Mouse (Mus musculus) heart, adult 18-20 months (tissue): ENCODE results near the gene Tmem206. TPM values are rescaled to one million over a fixed set of nuclear protein-coding genes. Genes with fewer than 3 reads are reported as not detected.

Experiments
- DNase-seq, 2 experiments: peaks; one replicate each; pipeline ENCODE4 v3.0.0; 2021 to 2022; ENCODE audit warnings: mixed read lengths in 1 of 2
- total RNA-seq, 2 experiments: library from RNA; stranded (reverse); gene quantifications; 2 replicates each; pipeline ENCODE4 v1.2.3; 2021

The Tmem206 gene
- total RNA-seq, 2 experiments from 2014 or later: 3.1 to 4.0 TPM

DNA sequence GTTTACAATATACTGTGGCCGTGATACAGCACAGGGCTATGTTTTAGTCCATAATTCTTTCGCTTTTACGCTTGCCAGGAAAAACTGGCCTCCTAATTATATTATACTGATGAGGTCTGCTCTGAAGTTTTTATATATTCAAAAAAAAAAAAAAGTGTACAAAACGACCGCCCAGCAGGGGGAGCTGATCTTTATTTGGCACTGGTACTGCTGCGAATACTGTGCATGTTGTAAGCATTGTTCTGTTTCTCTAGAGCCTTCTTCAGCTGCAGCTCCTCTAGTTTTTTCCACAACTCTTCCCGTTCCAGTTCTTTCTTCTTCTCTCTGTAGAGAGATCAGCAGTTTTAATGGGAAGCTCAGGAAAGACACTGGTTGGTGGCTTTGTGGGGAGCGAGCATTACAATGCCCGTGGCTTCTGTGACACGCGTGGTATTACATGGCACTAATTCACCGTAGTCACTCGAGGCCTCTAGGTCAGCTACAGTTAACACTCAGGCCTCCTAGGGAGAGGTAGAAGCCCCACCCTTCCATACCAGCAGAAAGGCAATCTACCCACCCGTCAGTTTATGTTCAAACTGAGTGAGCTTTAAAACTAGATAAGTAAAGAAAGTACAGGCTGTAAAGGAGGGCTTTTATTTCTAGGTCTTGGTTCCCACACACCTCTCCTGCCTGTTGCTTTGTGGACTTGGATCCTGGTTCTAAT is 27.2 kb downstream of the Tmem206 start:
- peak; percentile 31 to 81 for DNase-seq

DNA sequence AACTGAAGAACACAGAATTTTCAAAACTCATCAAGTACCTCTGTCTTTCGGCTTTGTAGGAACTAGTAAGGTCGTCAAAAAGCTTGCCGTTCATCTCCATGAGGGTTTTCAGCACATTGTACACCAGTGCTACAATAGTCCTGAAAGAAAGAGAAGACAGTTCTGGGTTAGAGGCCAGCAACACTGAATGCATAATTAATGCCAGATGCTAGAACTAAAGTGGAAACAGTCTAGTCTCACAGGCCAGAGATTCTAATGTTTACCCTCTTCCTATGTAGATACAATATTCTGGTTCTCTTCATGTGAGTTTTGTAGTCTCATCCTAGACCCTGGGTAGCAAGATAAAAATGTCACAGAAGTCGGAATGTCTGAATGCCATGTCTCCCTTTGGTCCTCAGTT is 28.1 kb downstream of the Tmem206 start:
- DNase-seq: no peak

DNA sequence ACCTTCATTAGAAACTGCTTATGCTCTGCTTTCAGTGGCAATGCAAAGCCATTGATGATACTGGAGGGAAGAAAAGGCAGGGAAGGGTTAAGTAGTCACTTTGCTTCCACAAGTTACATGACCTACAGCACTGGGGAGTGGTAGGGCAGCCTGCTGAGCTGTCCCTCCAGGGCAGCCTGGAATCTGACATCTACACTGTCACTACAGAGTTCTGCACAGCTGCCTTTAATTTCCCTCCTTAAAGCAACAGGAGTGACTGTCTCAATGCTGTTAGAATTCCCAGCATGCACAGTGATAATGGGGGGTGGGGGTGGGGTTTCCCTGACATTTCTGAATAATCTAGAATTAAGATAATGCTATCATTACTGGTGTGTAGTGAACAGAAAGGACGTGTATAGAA is 31.2 kb downstream of the Tmem206 start:
- no peak for DNase-seq

- no peak for DNase-seq
Measured at GRCm38 (mm10) chr1:191359478-191359877, 33.8 kb downstream of the Tmem206 start.

GRCm38 (mm10) chr1:191362412-191362811 is 36.7 kb downstream of the Tmem206 start:
- DNase-seq: no peak

- DNase-seq: peak; percentile 33 to 58
Measured at GRCm38 (mm10) chr1:191364477-191364876, 38.8 kb downstream of the Tmem206 start.

DNA sequence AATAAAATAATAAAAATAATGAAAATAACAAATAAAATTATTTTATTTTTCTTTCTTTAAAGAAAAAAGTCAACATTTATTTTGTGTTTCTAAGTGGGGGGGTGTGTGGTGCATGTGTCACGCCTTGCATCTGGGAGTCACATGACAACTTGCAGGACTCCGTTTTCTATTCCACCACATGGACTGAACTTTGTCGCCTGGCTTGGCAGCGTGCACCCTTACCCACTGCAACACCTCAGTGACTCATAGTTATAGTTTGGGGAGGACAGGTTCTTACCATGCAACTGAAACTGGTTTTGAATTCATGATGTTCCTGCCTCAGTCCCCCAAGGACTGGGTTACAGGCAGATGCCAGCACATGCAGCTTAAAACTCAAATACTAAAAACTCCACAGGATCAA is 42.5 kb downstream of the Tmem206 start:
- DNase-seq: no peak

DNA sequence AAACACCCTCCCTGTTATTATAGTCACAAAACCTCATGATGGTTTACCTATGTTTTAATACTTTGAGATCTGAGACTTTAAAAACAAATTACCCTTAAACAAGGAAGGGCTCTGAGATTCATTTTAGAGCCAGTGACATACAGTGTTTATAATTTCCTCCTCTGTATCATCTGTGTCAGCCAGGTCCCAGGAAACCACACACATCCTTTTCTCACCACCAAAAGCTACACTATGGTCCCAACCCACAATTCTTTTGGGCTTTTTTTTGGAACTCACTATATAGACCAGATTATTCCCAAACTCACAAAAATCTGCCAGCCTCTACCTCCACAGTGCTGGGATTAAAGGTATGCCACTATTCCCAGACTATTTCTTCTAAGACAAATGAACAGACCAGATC is 43.4 kb downstream of the Tmem206 start:
- DNase-seq: no peak

GRCm38 (mm10) chr1:191374993-191375643 is 49.4 kb downstream of the Tmem206 start:
- no peak for DNase-seq

DNA sequence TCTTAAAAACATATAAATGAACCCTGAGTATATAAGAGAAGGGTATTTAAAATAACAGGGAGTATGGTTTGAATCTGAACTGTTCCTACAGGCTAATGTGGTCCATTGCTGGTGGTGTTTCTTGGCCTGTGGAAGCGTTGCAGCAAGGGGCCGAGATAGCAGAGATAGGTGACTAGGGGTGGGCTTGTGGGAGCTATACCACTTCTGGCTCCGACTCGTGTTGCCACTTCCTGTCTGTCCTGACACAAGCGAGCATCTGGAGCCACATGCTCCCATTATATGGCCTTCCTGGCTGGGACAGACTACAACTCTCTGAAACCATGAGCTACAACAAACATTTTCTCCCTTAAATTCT is 49.9 kb downstream of the Tmem206 start:
- DNase-seq: no peak

DNA sequence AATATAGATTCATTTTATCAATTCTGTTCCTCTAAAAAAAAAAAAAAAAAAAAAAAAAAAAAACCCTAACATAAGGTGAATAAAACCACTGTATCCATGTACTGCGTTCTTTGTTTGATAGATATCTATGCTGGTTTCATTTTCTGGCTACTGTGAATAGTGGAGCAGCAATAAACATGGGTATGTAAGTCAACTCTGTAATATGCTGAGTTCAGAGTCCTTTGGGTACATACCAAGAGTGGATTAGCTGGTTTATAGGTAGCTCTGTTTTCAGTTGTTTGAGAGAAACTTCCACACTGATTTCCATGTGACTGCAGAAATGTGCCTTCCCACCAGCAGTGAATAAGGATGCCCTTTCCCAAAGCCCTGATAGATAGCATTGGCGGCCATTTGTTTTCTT is 52.4 kb downstream of the Tmem206 start:
- no peak for DNase-seq

- no peak for DNase-seq
Measured at GRCm38 (mm10) chr1:191380843-191381242, 55.1 kb downstream of the Tmem206 start.

GRCm38 (mm10) chr1:191381955-191382736 is 56.4 kb downstream of the Tmem206 start:
- no peak for DNase-seq

DNA sequence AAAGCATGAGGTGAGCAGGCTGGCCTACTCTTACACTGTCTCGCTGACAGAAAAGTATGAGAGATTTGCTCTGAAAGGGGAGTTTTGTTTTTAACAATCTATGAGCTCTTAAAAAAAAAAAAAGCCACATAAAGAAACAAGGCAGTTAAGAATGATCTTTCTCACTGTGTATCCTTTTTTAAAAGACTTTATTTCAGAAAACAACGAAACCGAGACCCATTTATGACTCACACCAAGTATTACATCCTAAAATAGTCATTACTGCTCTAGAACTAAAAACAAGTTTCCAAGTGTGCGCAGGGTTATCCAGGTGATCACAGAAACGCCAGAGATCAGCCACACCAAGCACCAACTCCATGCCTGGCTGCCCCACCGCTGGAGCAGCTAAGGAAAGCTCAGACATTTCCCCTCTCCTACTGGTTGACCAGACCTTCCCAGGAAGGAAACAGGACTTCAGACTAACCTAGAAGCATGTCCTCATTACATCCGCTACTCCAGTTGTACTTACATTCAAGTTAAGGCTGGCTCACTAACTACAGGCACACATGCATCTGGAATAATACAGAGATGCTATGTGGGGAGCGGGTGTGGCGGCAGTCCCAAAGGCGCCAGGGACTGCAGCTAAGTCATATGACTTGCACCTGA is 59.2 kb downstream of the Tmem206 start:
- DNase-seq: peak in 1 of 2 experiments; percentile 40

DNA sequence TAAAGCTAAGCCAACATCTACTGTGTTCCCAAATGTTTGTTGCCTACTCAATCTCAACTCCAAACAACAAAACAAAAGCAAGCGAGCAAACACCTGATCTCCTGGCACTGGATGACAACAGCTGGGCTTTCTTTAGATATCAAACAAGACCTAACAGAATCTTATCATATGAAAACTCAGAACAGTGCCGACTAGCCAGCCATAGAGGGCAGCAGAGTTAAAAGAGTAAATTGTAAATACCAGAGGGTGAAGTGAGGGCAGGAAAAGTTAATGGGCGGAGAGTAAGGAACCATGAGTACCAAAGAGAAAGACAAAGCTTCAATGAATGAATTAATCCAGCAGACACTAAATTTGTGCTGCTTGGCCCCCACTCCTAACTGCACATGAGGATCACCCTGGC is 65.6 kb downstream of the Tmem206 start:
- DNase-seq: peak; percentile 78 to 82

DNA sequence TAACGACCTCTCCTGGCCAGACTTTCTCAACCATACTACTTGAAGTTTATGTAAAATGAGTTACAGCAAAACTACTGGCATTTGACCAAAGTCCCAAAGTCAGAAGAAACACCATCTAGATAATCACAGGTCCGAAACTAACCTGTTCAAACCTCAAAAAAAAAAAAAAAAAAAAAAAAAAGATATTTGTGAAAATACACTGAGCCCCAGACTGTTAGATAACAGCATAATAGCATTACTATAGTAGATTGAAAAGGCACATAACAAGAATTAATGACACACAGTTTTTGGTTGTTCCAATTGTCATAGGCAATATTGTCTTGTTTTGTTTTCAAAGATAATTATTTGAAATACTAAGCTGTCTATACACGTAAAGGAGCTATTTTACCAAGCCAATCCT is 67.8 kb downstream of the Tmem206 start:
- no peak for DNase-seq

- DNase-seq: peak; percentile 22 to 63
Measured at GRCm38 (mm10) chr1:191394126-191394525, 68.4 kb downstream of the Tmem206 start.

- DNase-seq: no peak
Measured at GRCm38 (mm10) chr1:191395200-191395599, 69.5 kb downstream of the Tmem206 start.

DNA sequence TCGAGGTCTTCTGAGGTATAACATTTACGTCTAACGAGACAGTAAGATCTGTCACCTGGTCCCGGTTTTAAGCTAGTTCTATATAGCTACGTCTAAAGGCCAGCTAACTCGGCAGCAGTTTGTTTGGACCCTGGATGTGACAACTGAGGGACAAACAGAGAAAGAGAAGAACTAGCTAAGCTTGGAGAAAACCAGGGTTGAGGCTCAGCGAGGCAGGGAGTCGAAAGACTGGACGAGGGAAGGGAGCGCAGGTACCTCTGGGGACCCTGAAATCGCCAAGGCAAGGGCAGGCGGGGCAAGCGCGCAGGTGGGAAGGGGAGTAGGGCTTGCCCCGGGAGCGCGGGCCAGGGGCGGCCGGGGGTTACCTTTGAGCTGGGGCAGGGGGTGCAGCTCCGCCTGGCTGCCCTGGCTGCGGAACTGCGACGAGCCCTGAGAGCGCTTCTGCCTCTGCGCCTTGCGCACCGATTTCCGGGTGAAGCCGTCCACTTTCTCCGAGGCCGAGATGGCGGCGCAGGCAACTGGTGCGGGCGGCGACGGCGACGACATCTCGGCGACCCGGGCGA is 70.2 kb downstream of the Tmem206 start:
- DNase-seq: peak; percentile 73 to 75

DNA sequence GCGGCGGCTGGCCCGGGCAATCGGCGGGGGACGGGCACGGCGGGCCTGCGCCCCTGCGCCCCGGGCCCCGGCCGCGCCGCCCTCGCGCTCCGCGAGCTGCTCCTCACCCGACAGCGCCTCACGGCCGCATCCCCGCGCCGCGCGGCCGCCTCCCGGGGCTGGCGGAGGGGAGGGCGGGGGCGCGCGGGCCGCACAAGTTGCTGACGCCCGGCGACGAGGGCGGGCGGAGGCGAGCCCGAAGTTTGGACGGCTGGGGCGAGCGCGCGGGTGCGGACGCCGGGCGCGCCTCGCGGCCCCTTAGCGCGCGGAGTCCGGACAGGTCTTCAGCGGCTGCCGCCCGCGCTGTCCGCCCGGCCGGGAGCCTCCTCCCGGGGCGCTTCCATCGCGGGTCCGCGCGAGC is 70.7 kb downstream of the Tmem206 start:
- DNase-seq: peak in 1 of 2 experiments; percentile 77

DNA sequence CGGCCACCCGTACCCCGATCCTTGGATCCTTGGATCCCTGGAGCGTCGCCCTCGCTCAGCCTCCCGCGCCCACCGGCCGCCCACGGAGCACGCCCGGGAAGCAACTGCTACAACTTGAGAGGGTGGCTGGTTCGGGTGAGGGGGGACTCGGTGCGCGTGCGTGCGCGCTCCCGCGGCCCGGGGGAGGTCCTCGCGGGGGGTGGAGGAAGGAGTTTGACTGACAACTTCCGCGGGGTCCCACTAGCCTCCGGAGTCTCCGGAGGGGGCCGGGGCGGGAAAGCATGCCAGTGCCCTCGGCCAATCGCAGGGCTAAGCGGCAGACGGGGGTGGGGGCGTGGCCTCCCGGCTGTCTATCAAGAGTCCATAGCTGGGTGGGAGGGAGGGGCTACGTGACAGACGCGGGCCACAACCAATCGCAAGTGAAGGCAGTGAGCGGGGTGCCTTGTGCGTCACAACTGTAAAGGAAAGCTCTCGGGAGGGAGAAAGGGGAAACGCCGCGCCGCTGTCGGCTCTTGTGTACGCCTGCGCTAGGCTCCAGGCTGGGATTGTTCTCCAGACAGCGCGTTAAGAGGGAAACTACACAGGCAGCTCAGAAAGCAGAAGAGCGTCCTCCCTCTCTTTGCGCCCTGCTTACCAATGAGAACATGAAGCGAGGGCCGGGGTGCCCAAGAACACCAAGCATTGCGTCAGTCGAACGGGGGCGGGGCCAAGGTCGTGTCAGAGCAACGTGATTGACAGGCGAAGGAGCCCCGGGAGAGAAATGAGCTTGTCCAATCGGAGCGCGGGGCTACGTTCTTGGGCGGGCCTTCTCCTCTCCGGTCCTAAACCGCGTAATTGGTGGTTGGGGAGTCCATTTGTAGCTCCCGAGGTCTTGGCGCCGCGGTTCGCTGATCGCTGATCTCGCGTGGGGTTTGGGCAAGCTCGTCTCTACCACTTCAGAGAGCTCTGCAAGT is 71.5 kb downstream of the Tmem206 start:
- DNase-seq: peak; percentile 100
